Mouse (Mus musculus) layer of hippocampus, adult 9-11 months (tissue): ENCODE results near the gene Krcc1.

Experiments used
- DNase-seq: peaks from one replicate; pipeline ENCODE4 v3.0.0; 2022

The Krcc1 gene

DNA sequence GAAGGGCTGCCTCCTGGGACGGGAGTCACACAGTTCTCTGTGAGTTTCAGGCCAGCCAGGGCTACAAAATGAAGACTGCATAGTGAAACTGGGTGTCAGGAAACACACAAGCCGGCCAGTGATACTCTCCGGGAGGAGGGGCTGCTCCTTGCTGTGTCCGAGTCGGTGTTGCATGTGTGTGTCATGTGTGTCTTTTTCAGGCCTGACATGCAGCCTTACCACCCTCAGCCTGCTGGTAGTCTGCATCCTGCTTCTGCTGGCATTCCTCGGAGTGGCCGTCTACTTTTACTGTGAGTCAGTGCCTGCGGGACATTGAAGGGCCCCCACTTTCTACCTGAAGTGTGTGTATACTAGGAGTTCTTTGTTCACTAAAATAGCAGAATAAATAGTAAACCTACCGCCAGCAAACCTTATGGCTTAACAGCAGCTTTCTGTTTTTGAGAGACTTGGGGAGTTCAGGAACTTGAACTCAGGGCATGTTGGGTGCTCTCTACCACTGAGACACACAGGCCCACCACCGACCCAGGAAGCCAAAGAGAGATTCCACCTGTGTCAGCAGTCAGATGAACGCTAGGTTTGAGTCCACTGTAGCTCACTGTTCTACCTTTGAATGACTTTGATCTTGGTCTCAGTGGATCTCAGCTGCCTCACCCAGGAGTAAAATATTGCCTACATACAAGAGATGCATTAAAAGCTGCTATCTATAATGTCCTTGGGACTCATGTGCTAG, 60.9 kb downstream of the Krcc1 start:
- no peak for DNase-seq

GRCm38 (mm10) chr6:71333031-71333430, 61.6 kb downstream of the Krcc1 start:
- DNase-seq = no peak

- no peak for DNase-seq
These were observed 62.2 kb downstream of the Krcc1 start for GRCm38 (mm10) chr6:71333578-71334273.
